Mouse (Mus musculus) heart, embryonic 11.5 days (tissue): Measurements from ENCODE around the gene Agrn. TPM values are rescaled to one million over a fixed set of nuclear protein-coding genes. Genes with fewer than 3 reads are reported as not detected.

ENCODE experiments used
- ATAC-seq: fragments of 200-750 bp; cut with Nextera tagmentation; replicated peaks from 2 replicates; pipeline ENCODE4 v1.8.0; 2017; ENCODE audit warnings: moderate library complexity; ENCODE audit not compliant: insufficient number of reproducible peaks, low FRiP score, low TSS enrichment
- H3K27ac ChIP-seq: fragments of 300-500 bp; sonication (generic); 2 replicates; pipeline ENCODE4 v1.5.1; 2014; ENCODE audit warnings: mild to moderate bottlenecking, low read depth, low read length
- H3K27me3 ChIP-seq: fragments of 300-500 bp; sonication (generic); 2 replicates; pipeline ENCODE4 v1.6.1; 2014; ENCODE audit warnings: mild to moderate bottlenecking, low read length, mixed read lengths; ENCODE audit not compliant: control insufficient read depth, insufficient read depth
- H3K36me3 ChIP-seq: fragments of 300-500 bp; sonication (generic); 2 replicates; pipeline ENCODE4 v1.6.1; 2014; ENCODE audit warnings: mild to moderate bottlenecking, low read length, moderate library complexity, mixed read lengths; ENCODE audit not compliant: control insufficient read depth, insufficient read depth
- H3K4me1 ChIP-seq: fragments of 300-500 bp; sonication (generic); 2 replicates; pipeline ENCODE4 v1.6.1; 2014; ENCODE audit warnings: low read length; ENCODE audit not compliant: control insufficient read depth, insufficient read depth
- H3K4me2 ChIP-seq: fragments of 300-500 bp; sonication (generic); 2 replicates; pipeline ENCODE4 v1.6.1; 2014; ENCODE audit warnings: mild to moderate bottlenecking, moderate library complexity
- H3K4me3 ChIP-seq: fragments of 300-500 bp; sonication (generic); 2 replicates; pipeline ENCODE4 v1.5.1; 2014; ENCODE audit warnings: low read depth, low read length
- H3K9ac ChIP-seq: fragments of 300-500 bp; sonication (generic); 2 replicates; pipeline ENCODE4 v1.6.1; 2014; ENCODE audit warnings: mild to moderate bottlenecking, low read depth, low read length, moderate library complexity
- H3K9me3 ChIP-seq: fragments of 300-500 bp; sonication (generic); replicated peaks from 2 replicates; pipeline ENCODE4 v1.6.1; 2016; ENCODE audit warnings: low read length; ENCODE audit not compliant: control insufficient read depth
- WGBS: fragments of 180-500 bp; shearing (Covaris S2); extraction: QIAGEN DNeasy Blood & Tissue Kit; methylation state at CpG from one replicate; pipeline ENCODE4 v1.1.7; 2014; ENCODE audit not compliant: insufficient replicate concordance; 5-methylcytosine and 5-hydroxymethylcytosine counted together
- polyA plus RNA-seq: library from polyadenylated mRNA; unstranded; fragments of >200 nt; fragmentation: Nextera tagmentation; extraction: Ambion mirVana; gene quantifications from 2 replicates; pipeline ENCODE4 v1.2.1, GENCODE M21; 2014

Gene Agrn
- 36.7 and 44.8 TPM in 2 replicates for polyA plus RNA-seq

- Histone ChIP-seq H3K4me3 (peak within 1 kb of the TSS; percentile 93), H3K9ac (peak within 1 kb of the TSS; percentile 89), H3K4me2 (peak within 1 kb of the TSS; percentile 95), H3K27me3 (no peaks in the 10 kb centered on the region), H3K9me3 (no peaks in the 10 kb centered on the region), H3K4me1 (peaks cover 42% of the 10 kb centered on the region), H3K36me3 (no peaks in the 10 kb centered on the region), H3K27ac (peak within 1 kb of the TSS; percentile 97)
- WGBS: under 1% methylated on average over 37 of the region's 88 CpGs
- peak; percentile 85 for ATAC-seq
These were observed at the start of gene Agrn for GRCm38 (mm10) chr4:156197131-156197828. TSS of gene Agrn (minus strand) at chr4:156197488.

- Histone ChIP-seq H3K27me3 (no peaks in the 10 kb centered on the region), H3K4me2 (peak overlapping the region; percentile 84), H3K9me3 (no peaks in the 10 kb centered on the region), H3K36me3 (peaks cover 26% of the 10 kb centered on the region), H3K4me1 (peaks cover 14% of the 10 kb centered on the region; the same call in 1 of the 2 replicates), H3K27ac (peak overlapping the region; percentile 91; the same call in 1 of the 2 replicates), H3K9ac (peak overlapping the region; percentile 84), H3K4me3 (peak overlapping the region; percentile 90)
- no peak for ATAC-seq
- 30% methylated on average over 55 of the region's 60 CpGs for WGBS
These were observed 39.6 kb upstream of the Agrn start for GRCm38 (mm10) chr4:156236651-156237447.

GRCm38 (mm10) chr4:156235808-156236533 lies 38.7 kb upstream of the Agrn start, which contains the start of gene Noc2l:
TSS of gene Noc2l (plus strand) at chr4:156236010.
- H3K9me3 ChIP-seq: no peaks in the 10 kb centered on the region
- peak within 1 kb of the TSS; percentile 84 for H3K4me2 ChIP-seq
- H3K36me3 ChIP-seq: peaks cover 30% of the 10 kb centered on the region
- no peaks in the 10 kb centered on the region for H3K27me3 ChIP-seq
- peak within 1 kb of the TSS; percentile 90 for H3K4me3 ChIP-seq
- peak within 1 kb of the TSS; percentile 91 for H3K27ac ChIP-seq
- H3K4me1 ChIP-seq: peaks cover 14% of the 10 kb centered on the region; the same call in 1 of the 2 replicates
- under 1% methylated on average over 81 of the region's 90 CpGs for WGBS
- peak within 1 kb of the TSS; percentile 84 for H3K9ac ChIP-seq
- peak; percentile 80 for ATAC-seq

GRCm38 (mm10) chr4:156235360-156235770 lies 38.1 kb upstream of the Agrn start:
- H3K36me3 ChIP-seq: peaks cover 26% of the 10 kb centered on the region
- H3K9me3 ChIP-seq: no peaks in the 10 kb centered on the region
- H3K27ac ChIP-seq: peak overlapping the region; percentile 91
- H3K4me2 ChIP-seq: peak overlapping the region; percentile 84
- H3K4me1 ChIP-seq: peaks cover 14% of the 10 kb centered on the region; the same call in 1 of the 2 replicates
- no peaks in the 10 kb centered on the region for H3K27me3 ChIP-seq
- no peak for ATAC-seq
- peak overlapping the region; percentile 84 for H3K9ac ChIP-seq
- under 1% methylated on average over 15 of the region's 15 CpGs for WGBS
- peak overlapping the region; percentile 90 for H3K4me3 ChIP-seq

GRCm38 (mm10) chr4:156234701-156235213 lies 37.5 kb upstream of the Agrn start, which contains the start of gene Plekhn1:
TSS of gene Plekhn1 (minus strand) at chr4:156234857.
- Histone ChIP-seq H3K4me3 (peak within 1 kb of the TSS; percentile 90), H3K36me3 (peaks cover 28% of the 10 kb centered on the region), H3K9me3 (no peaks in the 10 kb centered on the region), H3K27ac (peak within 1 kb of the TSS; percentile 91), H3K27me3 (no peaks in the 10 kb centered on the region), H3K4me1 (peaks cover 14% of the 10 kb centered on the region; the same call in 1 of the 2 replicates), H3K4me2 (peak within 1 kb of the TSS; percentile 84), H3K9ac (peak within 1 kb of the TSS; percentile 84)
- ATAC-seq: peak; percentile 27; the same call in 1 of the 2 replicates
- WGBS: 0% methylated on average over 31 of the region's 48 CpGs

GRCm38 (mm10) chr4:156234021-156234501 lies 36.8 kb upstream of the Agrn start:
- Histone ChIP-seq H3K36me3 (peaks cover 27% of the 10 kb centered on the region), H3K4me1 (peaks cover 14% of the 10 kb centered on the region; the same call in 1 of the 2 replicates)
- WGBS: 5% methylated on average over 17 of the region's 17 CpGs

GRCm38 (mm10) chr4:156228393-156229024 lies 31.2 kb upstream of the Agrn start:
- H3K4me3 ChIP-seq: peak overlapping the region; percentile 19
- ATAC-seq: peak; percentile 37; the same call in 1 of the 2 replicates
- H3K27me3 ChIP-seq: no peaks in the 10 kb centered on the region
- H3K27ac ChIP-seq: no peak overlapping the region
- H3K36me3 ChIP-seq: peaks cover 21% of the 10 kb centered on the region
- 18% methylated on average over 12 of the region's 12 CpGs for WGBS
- peak overlapping the region; percentile 55 for H3K4me2 ChIP-seq
- H3K9ac ChIP-seq: peak overlapping the region; percentile 34; the same call in 1 of the 2 replicates
- H3K9me3 ChIP-seq: no peaks in the 10 kb centered on the region
- peaks cover 12% of the 10 kb centered on the region for H3K4me1 ChIP-seq

More at GRCm38 (mm10) chr4:156234021-156234501, 36.8 kb upstream of the Agrn start:
- Histone ChIP-seq H3K27ac (0 out of 2 replicates have a peak overlapping the region, but pooled peaks have one; percentile 19), H3K9ac (peak overlapping the region; percentile 73), H3K27me3 (no peaks in the 10 kb centered on the region), H3K9me3 (no peaks in the 10 kb centered on the region), H3K4me2 (peak overlapping the region; percentile 84), H3K4me3 (peak overlapping the region; percentile 90)
- ATAC-seq: no peak
